Mouse (Mus musculus): Measurements from ENCODE around the gene Pitpnm3.
A peak's percentile ranks its signal among the peaks of the same experiment; 100 is the strongest.

Gene Pitpnm3

GRCm38 (mm10) chr11:72052221-72052620 is 83.4 kb downstream of the Pitpnm3 start:
- DNase-seq (ENCODE audit: extremely low spot score, low read depth, low spot score): no peak

- DNase-seq (ENCODE audit: extremely low spot score, low read depth, low spot score): no peak
Measured at GRCm38 (mm10) chr11:72050895-72051858, 84.4 kb downstream of the Pitpnm3 start.

GRCm38 (mm10) chr11:72050168-72050894 is 85.2 kb downstream of the Pitpnm3 start:
- DNase-seq (ENCODE audit: extremely low spot score, low read depth, low spot score): no peak

- no peak for DNase-seq (ENCODE audit: extremely low spot score, low read depth, low spot score)
Measured at GRCm38 (mm10) chr11:72049171-72049759, 86.3 kb downstream of the Pitpnm3 start.

GRCm38 (mm10) chr11:72048730-72049129 is 86.8 kb downstream of the Pitpnm3 start:
- no peak for DNase-seq (ENCODE audit: extremely low spot score, low read depth, low spot score)

GRCm38 (mm10) chr11:72044231-72044630 is 91.3 kb downstream of the Pitpnm3 start:
- DNase-seq (ENCODE audit: extremely low spot score, low read depth, low spot score): no peak

GRCm38 (mm10) chr11:72042631-72043030 is 92.9 kb downstream of the Pitpnm3 start:
- no peak for DNase-seq (ENCODE audit: extremely low spot score, low read depth, low spot score)

GRCm38 (mm10) chr11:72041768-72042607 is 93.6 kb downstream of the Pitpnm3 start, which contains the start of gene Pimreg:
TSS of gene Pimreg (plus strand) at chr11:72042032.
- DNase-seq (ENCODE audit: extremely low spot score, low read depth, low spot score): no peak

GRCm38 (mm10) chr11:72041290-72041767 is 94.2 kb downstream of the Pitpnm3 start:
- DNase-seq (ENCODE audit: extremely low spot score, low read depth, low spot score): no peak

GRCm38 (mm10) chr11:72039599-72040386 is 95.8 kb downstream of the Pitpnm3 start:
- DNase-seq (ENCODE audit: extremely low spot score, low read depth, low spot score): no peak

- DNase-seq (ENCODE audit: extremely low spot score, low read depth, low spot score): peak; percentile 79
Measured at GRCm38 (mm10) chr11:72037996-72038395, 97.6 kb downstream of the Pitpnm3 start.

- no peak for DNase-seq (ENCODE audit: extremely low spot score, low read depth, low spot score)
Measured at GRCm38 (mm10) chr11:72037409-72037808, 98.2 kb downstream of the Pitpnm3 start, which contains the start of gene Aipl1. TSS of gene Aipl1 (minus strand) at chr11:72037509.

GRCm38 (mm10) chr11:72032589-72032988 is 103.0 kb downstream of the Pitpnm3 start:
- DNase-seq (ENCODE audit: extremely low spot score, low read depth, low spot score): no peak

GRCm38 (mm10) chr11:72032091-72032490 is 103.5 kb downstream of the Pitpnm3 start:
- no peak for DNase-seq (ENCODE audit: extremely low spot score, low read depth, low spot score)

- DNase-seq (ENCODE audit: extremely low spot score, low read depth, low spot score): no peak
Measured at GRCm38 (mm10) chr11:72031353-72031752, 104.2 kb downstream of the Pitpnm3 start.

- DNase-seq (ENCODE audit: extremely low spot score, low read depth, low spot score): no peak
Measured at GRCm38 (mm10) chr11:72029143-72029542, 106.4 kb downstream of the Pitpnm3 start.

- no peak for DNase-seq (ENCODE audit: extremely low spot score, low read depth, low spot score)
Measured at GRCm38 (mm10) chr11:72027836-72028235, 107.7 kb downstream of the Pitpnm3 start.

- DNase-seq (ENCODE audit: extremely low spot score, low read depth, low spot score): no peak
Measured at GRCm38 (mm10) chr11:72026516-72026915, 109.1 kb downstream of the Pitpnm3 start.

- no peak for DNase-seq (ENCODE audit: extremely low spot score, low read depth, low spot score)
Measured at GRCm38 (mm10) chr11:72025843-72026242, 109.7 kb downstream of the Pitpnm3 start.

Measured in hindlimb bud, embryonic 11.5 days (tissue).